Mouse (Mus musculus) urinary bladder, adult 18-20 months (tissue): ENCODE measurements around the gene Zfp871.
"Not testable (repeated sequence)": the region's sequence is repeated elsewhere in the genome, so short reads cannot be mapped to it uniquely, and the experiment has no call there.

Experiments
- DNase-seq, 2 experiments: peaks; one replicate each; pipeline ENCODE4 v3.0.0; 2022; ENCODE audit warnings: low spot score in 2 of 2, mixed read lengths in 2 of 2

Gene Zfp871

DNA sequence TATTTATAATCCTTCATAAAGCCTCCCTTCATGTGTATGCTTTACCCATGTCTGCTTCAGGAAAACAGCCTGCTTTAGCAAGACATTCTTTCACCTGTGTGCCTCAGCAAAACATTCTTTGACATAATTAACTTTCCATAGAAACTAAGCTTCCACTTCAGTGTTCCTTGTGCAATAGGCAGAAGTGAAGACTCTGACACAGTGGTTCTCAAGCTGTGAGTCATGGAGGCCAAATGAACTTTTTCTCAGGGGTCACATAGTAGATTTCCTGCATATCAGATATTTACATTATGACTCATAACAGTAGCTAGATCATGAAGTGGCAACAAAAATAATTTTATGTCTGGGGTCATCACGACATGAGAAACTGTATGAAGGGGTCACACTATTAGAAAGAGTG is 49.7 kb downstream of the Zfp871 start:
- DNase-seq = no peak

DNA sequence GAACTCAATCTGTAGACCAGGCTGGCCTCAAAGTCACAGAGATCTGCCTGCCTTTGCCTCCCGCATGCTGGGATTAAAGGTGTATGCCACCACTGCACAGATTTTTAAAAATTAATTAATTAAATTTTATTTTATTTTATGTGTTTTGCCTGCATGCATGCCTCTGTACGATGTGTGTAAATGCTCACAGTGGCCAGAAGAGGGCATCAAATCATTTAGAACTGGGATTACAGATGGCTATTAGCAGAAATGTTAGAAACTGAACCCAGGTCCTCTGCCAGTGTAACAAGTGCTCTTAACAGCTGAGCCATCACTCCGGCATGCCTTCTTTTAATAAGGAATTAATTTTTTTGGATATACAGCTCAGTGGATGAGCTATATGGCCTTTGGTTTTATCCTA is 59.1 kb downstream of the Zfp871 start:
- DNase-seq = no peak

DNA sequence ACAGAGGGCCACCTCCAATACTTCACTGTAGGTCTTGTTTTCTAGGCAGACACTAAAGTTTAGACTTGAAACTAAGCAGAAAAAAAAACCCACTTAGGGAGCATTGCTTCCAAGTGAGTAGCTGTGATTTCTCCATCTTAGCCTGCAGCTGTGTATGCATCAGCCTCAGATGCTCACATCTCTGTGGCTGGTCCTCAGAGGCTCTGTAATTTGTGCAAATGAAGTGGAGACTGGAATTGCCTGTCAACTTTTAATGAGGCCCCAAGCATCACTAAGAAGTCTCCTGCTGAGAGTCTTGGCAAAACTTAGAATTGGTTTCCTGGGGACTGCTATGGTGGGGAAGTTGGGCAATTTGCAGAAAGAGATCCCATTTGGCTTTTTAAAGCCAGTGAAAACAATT is 61.7 kb downstream of the Zfp871 start:
- DNase-seq = not testable (repeated sequence)

DNA sequence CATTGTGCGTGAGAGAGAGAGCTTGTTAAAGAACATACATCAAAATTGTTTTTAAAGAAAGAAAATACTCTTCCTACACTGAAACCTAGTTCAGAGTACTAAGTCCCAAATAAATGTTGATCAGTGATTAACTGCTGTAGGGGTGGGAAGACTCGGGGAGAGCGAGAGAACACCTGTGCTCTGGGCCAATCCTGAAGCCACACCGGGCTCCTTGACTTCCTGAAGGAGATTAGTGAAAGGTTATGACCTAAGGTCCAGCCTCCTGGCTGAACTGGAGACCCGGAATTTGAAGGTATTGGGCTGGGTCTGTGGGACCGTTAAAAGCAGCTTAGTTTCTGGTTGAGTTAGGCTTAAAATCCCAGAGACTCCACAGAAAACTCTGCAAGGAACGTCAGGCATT is 65.3 kb downstream of the Zfp871 start:
- DNase-seq = no peak

DNA sequence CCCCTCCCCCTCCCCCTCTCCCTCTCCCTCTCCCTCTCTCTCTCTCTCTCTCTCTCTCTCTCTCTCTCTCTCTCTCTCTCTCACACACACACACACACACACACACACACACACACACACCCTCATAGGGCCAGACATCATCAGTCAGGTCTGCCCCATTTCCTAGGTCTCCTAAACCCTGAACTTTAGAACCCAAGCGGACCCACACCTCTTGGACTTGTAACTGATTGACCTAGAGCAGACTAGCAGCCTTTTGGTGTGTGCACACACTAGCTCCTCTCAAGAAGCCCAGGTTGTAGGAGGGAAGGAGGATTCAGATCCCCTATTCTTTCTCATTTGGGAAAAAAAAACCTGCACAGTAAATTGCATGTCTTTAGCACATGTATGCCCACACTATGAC is 65.9 kb downstream of the Zfp871 start:
- not testable (repeated sequence) for DNase-seq
